Mouse (Mus musculus) telencephalon, adult 2 months (tissue): ENCODE data around the gene Ptpn7.
A peak's percentile ranks its signal among the peaks of the same experiment; 100 is the strongest.
"Not testable (repeated sequence)": the region's sequence is repeated elsewhere in the genome, so short reads cannot be mapped to it uniquely, and the experiment has no call there.

Source experiments
- DNase-seq: peaks from one replicate; pipeline ENCODE4 v3.0.0-alpha.2; 2011; ENCODE audit warnings: low read depth, low spot score

Ptpn7 gene

GRCm38 (mm10) chr1:135186427-135186826 lies 53.9 kb downstream of the Ptpn7 start:
- no peak for DNase-seq

- DNase-seq, result not testable (repeated sequence)
Observed at GRCm38 (mm10) chr1:135187016-135187415, 54.5 kb downstream of the Ptpn7 start.

- DNase-seq, result peak; percentile 29
Observed at GRCm38 (mm10) chr1:135188197-135188596, 55.7 kb downstream of the Ptpn7 start.

- DNase-seq, result no peak
Observed at GRCm38 (mm10) chr1:135189186-135189585, 56.7 kb downstream of the Ptpn7 start.

- DNase-seq, result not testable (repeated sequence)
Observed at GRCm38 (mm10) chr1:135194335-135194734, 61.8 kb downstream of the Ptpn7 start.
